Mouse (Mus musculus) liver, embryonic 11.5 days (tissue): ENCODE results near the gene Cep112. TPM values are rescaled to one million over a fixed set of nuclear protein-coding genes. Genes with fewer than 3 reads are reported as not detected.

Source experiments
- ATAC-seq: fragments of 200-750 bp; cut with Nextera tagmentation; replicated peaks from 2 replicates; pipeline ENCODE4 v1.8.0; 2017; ENCODE audit warnings: moderate number of reproducible peaks, mild to moderate bottlenecking, moderate TSS enrichment, moderate library complexity; ENCODE audit not compliant: low FRiP score
- DNase-seq: peaks from one replicate; pipeline ENCODE4 v3.0.0-alpha.2; 2017; ENCODE audit warnings: low spot score
- H3K27ac ChIP-seq: fragments of 300-500 bp; sonication (generic); 2 replicates; pipeline ENCODE4 v1.5.1; 2014; ENCODE audit warnings: mild to moderate bottlenecking, low read depth, low read length, control low read depth
- H3K27me3 ChIP-seq: fragments of 300-500 bp; sonication (generic); replicated peaks from 2 replicates; pipeline ENCODE4 v1.6.1; 2014; ENCODE audit warnings: low read length, mixed read lengths; ENCODE audit not compliant: control insufficient read depth, insufficient read depth
- H3K36me3 ChIP-seq: fragments of 300-500 bp; sonication (generic); 2 replicates; pipeline ENCODE4 v1.6.1; 2014; ENCODE audit warnings: mild to moderate bottlenecking, low read length, moderate library complexity, mixed read lengths; ENCODE audit not compliant: control insufficient read depth, insufficient read depth
- H3K4me1 ChIP-seq: fragments of 300-500 bp; sonication (generic); replicated peaks from 2 replicates; pipeline ENCODE4 v1.6.1; 2014; ENCODE audit warnings: low read length, mixed read lengths; ENCODE audit not compliant: control insufficient read depth, insufficient read depth
- H3K4me2 ChIP-seq: fragments of 300-500 bp; sonication (generic); 2 replicates; pipeline ENCODE4 v1.6.1; 2014; ENCODE audit warnings: mild to moderate bottlenecking, control low read depth, moderate library complexity
- H3K4me3 ChIP-seq: fragments of 300-500 bp; sonication (generic); 2 replicates; pipeline ENCODE4 v1.5.1; 2014; ENCODE audit warnings: low read depth, low read length, control low read depth
- H3K9ac ChIP-seq: fragments of 300-500 bp; sonication (generic); 2 replicates; pipeline ENCODE4 v1.6.1; 2014; ENCODE audit warnings: low read depth, low read length, control low read depth
- H3K9me3 ChIP-seq: fragments of 300-500 bp; sonication (generic); 2 replicates; pipeline ENCODE4 v1.6.1; 2016; ENCODE audit warnings: low read length, inconsistent platforms, mixed read lengths; ENCODE audit not compliant: control insufficient read depth
- WGBS: fragments of 180-500 bp; shearing (Covaris S2); extraction: QIAGEN DNeasy Blood & Tissue Kit; methylation state at CpG from one replicate; pipeline ENCODE4 v1.1.7; 2014; 5-methylcytosine and 5-hydroxymethylcytosine counted together
- polyA plus RNA-seq: library from polyadenylated mRNA; unstranded; fragments of >200 nt; fragmentation: Nextera tagmentation; extraction: Ambion mirVana; gene quantifications from 2 replicates; pipeline ENCODE4 v1.2.1, GENCODE M21; 2014

Cep112 gene
- polyA plus RNA-seq, 1 experiment from 2014 or later: 5.7 TPM

GRCm38 (mm10) chr11:108475738-108476137 lies 50.7 kb downstream of the Cep112 start:
- H3K27ac ChIP-seq: no peak overlapping the region

GRCm38 (mm10) chr11:108476226-108476625 lies 51.2 kb downstream of the Cep112 start:
- Histone ChIP-seq H3K27ac (no peak overlapping the region), H3K4me1 (no peaks in the 10 kb centered on the region), H3K27me3 (no peaks in the 10 kb centered on the region), H3K4me3 (no peak overlapping the region), H3K36me3 (no peaks in the 10 kb centered on the region), H3K9ac (no peak overlapping the region), H3K4me2 (no peak overlapping the region), H3K9me3 (no peaks in the 10 kb centered on the region)
- no peak for ATAC-seq
- WGBS: 85% methylated on average over 1 of the region's 1 CpGs
- no peak for DNase-seq

More at GRCm38 (mm10) chr11:108475738-108476137, 50.7 kb downstream of the Cep112 start:
- H3K9me3 ChIP-seq: no peaks in the 10 kb centered on the region
- H3K9ac ChIP-seq: no peak overlapping the region
- no peaks in the 10 kb centered on the region for H3K36me3 ChIP-seq
- ATAC-seq (no peak), DNase-seq (no peak)
- no peak overlapping the region for H3K4me3 ChIP-seq
- WGBS: 33% methylated on average over 7 of the region's 7 CpGs
- no peaks in the 10 kb centered on the region for H3K27me3 ChIP-seq
- no peak overlapping the region for H3K4me2 ChIP-seq
- H3K4me1 ChIP-seq: no peaks in the 10 kb centered on the region

- no peak for DNase-seq
These were observed 59.0 kb downstream of the Cep112 start for GRCm38 (mm10) chr11:108483976-108484375.

GRCm38 (mm10) chr11:108488256-108488655 lies 63.3 kb downstream of the Cep112 start:
- Histone ChIP-seq H3K4me2 (no peak overlapping the region), H3K4me3 (no peak overlapping the region), H3K27ac (no peak overlapping the region), H3K4me1 (no peaks in the 10 kb centered on the region; the same call in 1 of the 2 replicates), H3K9ac (no peak overlapping the region), H3K9me3 (no peaks in the 10 kb centered on the region), H3K36me3 (no peaks in the 10 kb centered on the region), H3K27me3 (no peaks in the 10 kb centered on the region)
- no peak for ATAC-seq
- DNase-seq: no peak
- 65% methylated on average over 2 of the region's 2 CpGs for WGBS

More at GRCm38 (mm10) chr11:108483976-108484375, 59.0 kb downstream of the Cep112 start:
- Histone ChIP-seq H3K9ac (no peak overlapping the region), H3K4me1 (no peaks in the 10 kb centered on the region; the same call in 1 of the 2 replicates), H3K9me3 (no peaks in the 10 kb centered on the region), H3K4me2 (no peak overlapping the region), H3K27ac (no peak overlapping the region), H3K27me3 (no peaks in the 10 kb centered on the region), H3K36me3 (no peaks in the 10 kb centered on the region), H3K4me3 (no peak overlapping the region)
- 75% methylated on average over 4 of the region's 4 CpGs for WGBS
- ATAC-seq: no peak

- no peaks in the 10 kb centered on the region for H3K36me3 ChIP-seq
- no peak overlapping the region for H3K27ac ChIP-seq
- H3K4me1 ChIP-seq: no peaks in the 10 kb centered on the region; the same call in 1 of the 2 replicates
- H3K9ac ChIP-seq: no peak overlapping the region
- no peak overlapping the region for H3K4me3 ChIP-seq
- no peaks in the 10 kb centered on the region for H3K27me3 ChIP-seq
- ATAC-seq: no peak
- no peak for DNase-seq
- no peak overlapping the region for H3K4me2 ChIP-seq
- 83% methylated on average over 4 of the region's 4 CpGs for WGBS
- H3K9me3 ChIP-seq: no peaks in the 10 kb centered on the region
These were observed 64.9 kb downstream of the Cep112 start for GRCm38 (mm10) chr11:108489863-108490262.

- H3K4me3 ChIP-seq: no peak overlapping the region
- no peak for ATAC-seq
- H3K27me3 ChIP-seq: no peaks in the 10 kb centered on the region
- H3K4me2 ChIP-seq: no peak overlapping the region
- no peak overlapping the region for H3K27ac ChIP-seq
- WGBS: 90% methylated on average over 5 of the region's 5 CpGs
- no peak for DNase-seq
- H3K9ac ChIP-seq: no peak overlapping the region
- H3K4me1 ChIP-seq: no peaks in the 10 kb centered on the region
- no peaks in the 10 kb centered on the region for H3K9me3 ChIP-seq
- H3K36me3 ChIP-seq: no peaks in the 10 kb centered on the region; the same call in 1 of the 2 replicates
These were observed 83.2 kb downstream of the Cep112 start for GRCm38 (mm10) chr11:108508190-108508589.

- Histone ChIP-seq H3K9ac (no peak overlapping the region), H3K27ac (no peak overlapping the region), H3K4me2 (no peak overlapping the region), H3K4me1 (no peaks in the 10 kb centered on the region), H3K27me3 (no peaks in the 10 kb centered on the region), H3K36me3 (no peaks in the 10 kb centered on the region), H3K4me3 (no peak overlapping the region), H3K9me3 (no peaks in the 10 kb centered on the region)
- no peak for ATAC-seq
- no peak for DNase-seq
- WGBS: 55% methylated on average over 5 of the region's 5 CpGs
These were observed 102.9 kb downstream of the Cep112 start for GRCm38 (mm10) chr11:108527725-108528363.

GRCm38 (mm10) chr11:108532901-108533300 lies 107.9 kb downstream of the Cep112 start:
- no peaks in the 10 kb centered on the region for H3K36me3 ChIP-seq
- no peaks in the 10 kb centered on the region for H3K9me3 ChIP-seq
- 91% methylated on average over 1 of the region's 1 CpGs for WGBS
- H3K27ac ChIP-seq: no peak overlapping the region
- DNase-seq (no peak), ATAC-seq (no peak)
- no peak overlapping the region for H3K9ac ChIP-seq
- H3K27me3 ChIP-seq: no peaks in the 10 kb centered on the region
- no peak overlapping the region for H3K4me2 ChIP-seq
- H3K4me1 ChIP-seq: no peaks in the 10 kb centered on the region
- no peak overlapping the region for H3K4me3 ChIP-seq

GRCm38 (mm10) chr11:108534014-108534413 lies 109.0 kb downstream of the Cep112 start:
- H3K27me3 ChIP-seq: no peaks in the 10 kb centered on the region
- DNase-seq: no peak
- WGBS: 74% methylated on average over 3 of the region's 3 CpGs
- H3K4me3 ChIP-seq: no peak overlapping the region
- no peaks in the 10 kb centered on the region for H3K9me3 ChIP-seq
- no peaks in the 10 kb centered on the region for H3K36me3 ChIP-seq
- no peaks in the 10 kb centered on the region for H3K4me1 ChIP-seq
- H3K9ac ChIP-seq: no peak overlapping the region
- no peak overlapping the region for H3K4me2 ChIP-seq
- no peak overlapping the region for H3K27ac ChIP-seq
- ATAC-seq: no peak
